Mouse (Mus musculus) limb, embryonic 11.5 days (tissue): Measurements from ENCODE around the gene Scube2. TPM values are rescaled to one million over a fixed set of nuclear protein-coding genes. Genes with fewer than 3 reads are reported as not detected.

Experiments used
- ATAC-seq: fragments of 200-750 bp; cut with Nextera tagmentation; 2 replicates; pipeline ENCODE4 v1.8.0; 2017; ENCODE audit warnings: low read depth; ENCODE audit not compliant: insufficient number of reproducible peaks, low FRiP score, low TSS enrichment
- DNase-seq: peaks from one replicate; pipeline ENCODE4 v3.0.0-alpha.2; 2015; ENCODE audit warnings: low spot score
- H3K27ac ChIP-seq: fragments of 300-500 bp; sonication (generic); replicated peaks from 2 replicates; pipeline ENCODE4 v1.5.1; 2014; ENCODE audit warnings: low read depth, mild to moderate bottlenecking, low read length
- H3K27me3 ChIP-seq: fragments of 300-500 bp; sonication (generic); 2 replicates; pipeline ENCODE4 v1.6.1; 2014; ENCODE audit warnings: mild to moderate bottlenecking, low read length, mixed read lengths; ENCODE audit not compliant: control insufficient read depth, insufficient read depth
- H3K36me3 ChIP-seq: fragments of 300-500 bp; sonication (generic); 2 replicates; pipeline ENCODE4 v1.6.1; 2014; ENCODE audit warnings: mild to moderate bottlenecking, low read length, moderate library complexity, mixed read lengths; ENCODE audit not compliant: control insufficient read depth, insufficient read depth
- H3K4me1 ChIP-seq: fragments of 300-500 bp; sonication (generic); 2 replicates; pipeline ENCODE4 v1.6.1; 2014; ENCODE audit warnings: low read length, mixed read lengths; ENCODE audit not compliant: control insufficient read depth, insufficient read depth
- H3K4me2 ChIP-seq: fragments of 300-500 bp; sonication (generic); 2 replicates; pipeline ENCODE4 v1.6.1; 2014; ENCODE audit warnings: low read depth, mild to moderate bottlenecking, moderate library complexity; ENCODE audit not compliant: severe bottlenecking
- H3K4me3 ChIP-seq: fragments of 300-500 bp; sonication (generic); 2 replicates; pipeline ENCODE4 v1.5.1; 2014; ENCODE audit warnings: low read depth, low read length
- H3K9ac ChIP-seq: fragments of 300-500 bp; sonication (generic); 2 replicates; pipeline ENCODE4 v1.6.1; 2014; ENCODE audit warnings: mild to moderate bottlenecking, low read length
- H3K9me3 ChIP-seq: fragments of 300-500 bp; sonication (generic); 2 replicates; pipeline ENCODE4 v1.6.1; 2016; ENCODE audit warnings: low read length; ENCODE audit not compliant: control insufficient read depth
- WGBS: fragments of 180-500 bp; shearing (Covaris S2); extraction: QIAGEN DNeasy Blood & Tissue Kit; methylation state at CpG from one replicate; pipeline ENCODE4 v1.1.7; 2014; 5-methylcytosine and 5-hydroxymethylcytosine counted together
- polyA plus RNA-seq: library from polyadenylated mRNA; unstranded; fragments of >200 nt; fragmentation: Nextera tagmentation; extraction: Ambion mirVana; gene quantifications from 2 replicates; pipeline ENCODE4 v1.2.1, GENCODE M21; 2014

Scube2 gene
- polyA plus RNA-seq, 1 experiment from 2014 or later, result 0.40 TPM

- DNase-seq, result no peak
- 87% methylated on average over 8 of the region's 8 CpGs for WGBS
- Histone ChIP-seq H3K4me2 (no peak overlapping the region), H3K36me3 (no peaks in the 10 kb centered on the region), H3K9ac (no peak overlapping the region), H3K27me3 (no peaks in the 10 kb centered on the region), H3K27ac (no peak overlapping the region), H3K4me1 (no peaks in the 10 kb centered on the region), H3K9me3 (no peaks in the 10 kb centered on the region), H3K4me3 (no peak overlapping the region)
- ATAC-seq, result no peak
Measured at GRCm38 (mm10) chr7:109826911-109827310, 38.6 kb downstream of the Scube2 start.

- ATAC-seq, result no peak
- Histone ChIP-seq H3K27ac (no peak overlapping the region), H3K9me3 (no peaks in the 10 kb centered on the region), H3K27me3 (no peaks in the 10 kb centered on the region), H3K4me3 (no peak overlapping the region), H3K36me3 (no peaks in the 10 kb centered on the region), H3K9ac (no peak overlapping the region), H3K4me2 (no peak overlapping the region), H3K4me1 (no peaks in the 10 kb centered on the region)
- WGBS, result 84% methylated on average over 14 of the region's 14 CpGs
- DNase-seq, result no peak
Measured at GRCm38 (mm10) chr7:109825293-109825692, 40.2 kb downstream of the Scube2 start.

- DNase-seq, result no peak
- no peak for ATAC-seq
- Histone ChIP-seq H3K27me3 (no peaks in the 10 kb centered on the region), H3K4me1 (no peaks in the 10 kb centered on the region), H3K4me3 (no peak overlapping the region), H3K27ac (no peak overlapping the region), H3K9me3 (no peaks in the 10 kb centered on the region), H3K36me3 (no peaks in the 10 kb centered on the region), H3K4me2 (no peak overlapping the region), H3K9ac (no peak overlapping the region)
- 92% methylated on average over 4 of the region's 4 CpGs for WGBS
Measured at GRCm38 (mm10) chr7:109818600-109818999, 46.9 kb downstream of the Scube2 start.

GRCm38 (mm10) chr7:109817954-109818353 lies 47.5 kb downstream of the Scube2 start:
- Histone ChIP-seq H3K27me3 (no peaks in the 10 kb centered on the region), H3K36me3 (no peaks in the 10 kb centered on the region), H3K9ac (no peak overlapping the region), H3K27ac (no peak overlapping the region), H3K4me1 (no peaks in the 10 kb centered on the region), H3K9me3 (no peaks in the 10 kb centered on the region), H3K4me3 (no peak overlapping the region), H3K4me2 (no peak overlapping the region)
- DNase-seq (no peak), ATAC-seq (no peak)

- no peak overlapping the region for H3K4me3 ChIP-seq
- H3K36me3 ChIP-seq, result no peaks in the 10 kb centered on the region
- no peak overlapping the region for H3K27ac ChIP-seq
- 74% methylated on average over 4 of the region's 4 CpGs for WGBS
- no peak for DNase-seq
- no peaks in the 10 kb centered on the region for H3K9me3 ChIP-seq
- H3K9ac ChIP-seq, result no peak overlapping the region
- no peak overlapping the region for H3K4me2 ChIP-seq
- ATAC-seq, result no peak
- no peaks in the 10 kb centered on the region for H3K27me3 ChIP-seq
- no peaks in the 10 kb centered on the region for H3K4me1 ChIP-seq
Measured at GRCm38 (mm10) chr7:109813330-109814140, 51.9 kb downstream of the Scube2 start.

GRCm38 (mm10) chr7:109807616-109808485 lies 57.6 kb downstream of the Scube2 start:
- no peak overlapping the region for H3K4me2 ChIP-seq
- ATAC-seq (no peak), DNase-seq (no peak)
- H3K9ac ChIP-seq, result no peak overlapping the region
- H3K27ac ChIP-seq, result no peak overlapping the region
- H3K36me3 ChIP-seq, result no peaks in the 10 kb centered on the region
- H3K27me3 ChIP-seq, result no peaks in the 10 kb centered on the region
- WGBS, result 83% methylated on average over 8 of the region's 8 CpGs
- H3K4me3 ChIP-seq, result no peak overlapping the region
- H3K4me1 ChIP-seq, result no peaks in the 10 kb centered on the region
- H3K9me3 ChIP-seq, result no peaks in the 10 kb centered on the region

GRCm38 (mm10) chr7:109804843-109805242 lies 60.6 kb downstream of the Scube2 start:
- Histone ChIP-seq H3K9ac (no peak overlapping the region), H3K4me3 (no peak overlapping the region), H3K4me2 (no peak overlapping the region), H3K4me1 (no peaks in the 10 kb centered on the region), H3K27me3 (no peaks in the 10 kb centered on the region), H3K36me3 (no peaks in the 10 kb centered on the region), H3K9me3 (no peaks in the 10 kb centered on the region), H3K27ac (no peak overlapping the region)
- WGBS, result 66% methylated on average over 6 of the region's 6 CpGs
- ATAC-seq (no peak), DNase-seq (peak; percentile 30)

- Histone ChIP-seq H3K9me3 (no peaks in the 10 kb centered on the region), H3K4me1 (no peaks in the 10 kb centered on the region), H3K9ac (no peak overlapping the region), H3K27me3 (no peaks in the 10 kb centered on the region), H3K27ac (no peak overlapping the region), H3K4me2 (no peak overlapping the region), H3K36me3 (no peaks in the 10 kb centered on the region), H3K4me3 (no peak overlapping the region)
- ATAC-seq (no peak), DNase-seq (no peak)
- 91% methylated on average over 6 of the region's 6 CpGs for WGBS
Measured at GRCm38 (mm10) chr7:109804355-109804754, 61.1 kb downstream of the Scube2 start.
